Mouse (Mus musculus) adrenal gland, postnatal 14 days (tissue): Measurements from ENCODE around the gene Taz. TPM values are rescaled to one million over a fixed set of nuclear protein-coding genes. Genes with fewer than 3 reads are reported as not detected.
A peak's percentile ranks its signal among the peaks of the same experiment; 100 is the strongest.

Experiments used
- DNase-seq: peaks from one replicate; pipeline ENCODE4 v3.0.0; 2021; ENCODE audit warnings: mixed read lengths
- microRNA-seq, 2 experiments: library from miRNA; unstranded; fragments of <30 nt; microRNA quantifications; one replicate each; pipeline ENCODE4 v1.2.0; 2021
- total RNA-seq: library from RNA; stranded (reverse); gene quantifications from 2 replicates; pipeline ENCODE4 v1.2.3, GENCODE M21; 2021

Gene Taz
- total RNA-seq, 1 experiment from 2014 or later, result 61.6 TPM

DNA sequence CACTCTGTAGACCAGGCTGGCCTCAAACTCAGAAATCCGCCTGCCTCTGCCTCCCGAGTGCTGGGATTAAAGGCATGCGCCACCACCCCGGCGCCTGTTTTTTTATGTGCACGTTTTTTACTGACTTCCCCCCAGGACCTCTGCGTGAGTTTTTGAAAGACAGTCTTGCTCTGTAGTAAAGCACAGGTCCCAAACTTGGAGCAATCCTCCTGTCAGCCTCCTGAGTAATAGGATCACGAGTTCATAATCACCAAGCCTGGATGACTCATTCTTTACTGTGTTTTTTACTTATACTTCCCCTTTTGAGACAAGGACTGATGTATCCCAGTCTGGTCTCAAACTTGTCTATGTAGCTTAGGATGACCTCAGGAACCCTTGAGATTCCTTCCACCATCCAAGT is 3.8 kb upstream of the Taz start:
- no peak for DNase-seq

GRCm38 (mm10) chrX:74281041-74281731 is 526 bp upstream of the Taz start:
- DNase-seq, result no peak

GRCm38 (mm10) chrX:74282395-74283091 is 831 bp downstream of the Taz start:
- peak; percentile 91 for DNase-seq

DNA sequence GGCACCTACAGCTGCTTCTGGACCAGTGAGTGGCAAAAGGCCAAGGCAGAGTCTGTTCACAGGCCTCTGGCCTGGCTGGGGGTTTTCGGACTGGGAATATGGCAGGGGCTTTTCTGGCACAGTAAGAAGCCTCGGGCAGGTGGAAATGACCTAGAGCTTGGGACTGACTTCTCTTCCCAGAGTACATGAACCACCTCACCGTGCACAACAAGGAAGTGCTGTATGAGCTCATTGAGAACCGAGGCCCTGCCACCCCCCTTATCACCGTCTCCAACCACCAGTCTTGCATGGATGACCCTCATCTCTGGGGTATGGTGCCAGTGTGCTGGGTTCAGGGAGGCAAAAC is 1.4 kb downstream of the Taz start:
- no peak for DNase-seq

GRCm38 (mm10) chrX:74293431-74293830 is 11.7 kb downstream of the Taz start:
- DNase-seq, result no peak

- DNase-seq, result peak; percentile 95
These were observed 15.1 kb downstream of the Taz start, which contains the start of gene Atp6ap1 for GRCm38 (mm10) chrX:74296538-74297448. Gene Atp6ap1 (plus strand): TSS chrX:74297097.

DNA sequence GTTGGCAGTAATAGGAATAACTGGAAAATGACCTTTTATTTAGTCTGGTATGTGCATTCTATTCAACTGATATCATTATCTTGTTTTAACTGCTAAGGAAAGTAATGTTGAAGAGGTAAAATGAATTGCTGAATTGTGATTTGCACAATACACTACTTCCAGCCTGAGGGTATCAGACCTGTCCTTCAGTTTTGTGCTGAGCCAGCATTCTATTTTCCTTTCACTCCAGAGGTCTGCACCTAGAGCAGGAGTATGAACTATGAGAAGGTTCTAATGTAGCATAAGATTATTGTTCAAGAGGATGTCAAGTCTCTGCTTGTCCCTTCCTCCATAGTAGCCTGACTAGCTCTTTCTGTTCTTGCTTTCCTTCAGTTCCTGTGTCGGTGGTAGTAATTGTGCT is 16.6 kb downstream of the Taz start:
- DNase-seq, result no peak

- DNase-seq, result no peak
These were observed 18.0 kb downstream of the Taz start for GRCm38 (mm10) chrX:74299721-74300120.

- peak; percentile 83 for DNase-seq
These were observed 23.4 kb downstream of the Taz start, which contains the start of gene Gdi1 for GRCm38 (mm10) chrX:74304867-74305700. Gene Gdi1 (plus strand): TSS chrX:74304998.

GRCm38 (mm10) chrX:74312540-74313464 is 31.1 kb downstream of the Taz start, which contains the start of gene Fam50a:
Gene Fam50a (plus strand): TSS chrX:74313033.
- peak; percentile 93 for DNase-seq

DNA sequence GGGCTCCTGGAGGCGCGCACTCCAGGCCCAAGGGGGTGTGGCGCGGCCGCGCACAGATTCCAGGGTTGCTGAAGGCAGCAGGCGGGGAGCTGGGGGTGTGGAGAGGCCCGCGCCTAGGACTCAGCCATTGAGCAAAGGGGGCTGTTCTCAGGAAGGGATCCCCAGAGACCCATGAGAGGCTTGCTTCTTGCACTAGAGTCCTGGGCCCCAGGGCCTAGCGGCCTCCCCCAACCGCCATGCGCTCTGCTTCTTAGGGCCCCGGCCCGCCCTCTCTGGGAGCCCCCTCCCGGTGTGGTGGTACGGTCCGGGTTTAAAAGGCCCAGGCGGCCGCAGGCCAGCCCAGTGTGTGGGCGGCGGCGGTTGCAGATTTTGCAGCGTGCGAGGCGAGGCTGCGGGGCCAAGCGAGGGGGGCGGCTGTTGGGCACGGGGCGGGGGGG is 47.0 kb downstream of the Taz start, which contains the start of gene Plxna3:
Plxna3 (plus strand) TSS at position 342 of the 437 bp plus-strand sequence.
- DNase-seq, result peak; percentile 83

- no peak for DNase-seq
These were observed 47.5 kb downstream of the Taz start for GRCm38 (mm10) chrX:74329215-74329671.

DNA sequence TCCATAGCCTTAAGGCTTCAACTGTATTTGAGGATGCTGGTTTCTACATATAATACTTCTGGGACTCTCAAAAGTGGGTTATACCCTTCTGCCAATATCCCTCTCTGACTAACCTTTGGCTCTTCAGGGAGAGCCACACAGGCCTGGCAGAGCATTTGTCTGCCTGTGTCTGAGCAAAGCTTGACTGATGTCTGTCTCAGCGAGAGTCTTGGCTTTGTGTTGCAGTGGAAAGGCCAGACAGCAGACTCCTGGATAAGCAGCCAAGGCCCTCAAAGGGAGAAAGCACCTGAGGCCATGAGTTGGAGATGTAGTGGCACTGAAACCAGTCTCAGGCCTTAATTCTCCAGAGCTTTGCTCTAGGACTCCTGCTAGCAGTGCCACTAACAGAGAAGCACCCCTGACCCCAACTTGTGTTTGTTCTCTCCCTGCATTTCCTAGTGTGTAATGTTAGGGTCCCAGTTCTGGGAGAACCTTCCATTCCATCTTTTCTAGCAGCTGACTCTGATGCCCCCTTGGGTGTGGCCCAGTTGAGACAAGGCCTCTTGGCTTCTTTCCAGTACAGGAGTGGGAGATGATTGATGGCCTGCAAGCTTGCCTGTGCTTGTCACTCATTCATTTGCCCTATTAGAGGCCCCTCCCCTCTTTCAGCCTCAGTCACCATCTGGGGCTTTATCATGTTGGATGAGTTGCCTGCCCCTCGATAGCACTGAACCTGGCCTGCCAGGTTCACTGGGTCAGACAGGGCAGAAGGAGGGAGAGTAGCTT is 48.6 kb downstream of the Taz start:
- no peak for DNase-seq

Small RNAs within 50 kb of the gene (microRNA-seq; reads per million reads assigned to microRNA genes)
- gene Mir7091 (0 to 0.43 reads per million in 2 experiments), gene Mir7092 (0 to 0.38 reads per million in 2 experiments)

Other genes with a start within 250 kb of the Taz start
- gene Opn1mw, start 154.4 kb upstream of the Taz start, total RNA-seq, result not detected in 2 replicates
- 31.6 and 36.4 TPM in 2 replicates for gene Mecp2, start 146.5 kb upstream of the Taz start, total RNA-seq
- gene Tex28, start 114.1 kb upstream of the Taz start, total RNA-seq, result not detected in 2 replicates
- gene Tktl1, start 104.7 kb upstream of the Taz start, total RNA-seq, result not detected in 2 replicates
- gene Flna, start 32.1 kb upstream of the Taz start, total RNA-seq, result 138 and 176 TPM in 2 replicates
- gene Emd, start 27.2 kb upstream of the Taz start, total RNA-seq, result 56.8 and 67.7 TPM in 2 replicates
- gene Rpl10, start 11.1 kb upstream of the Taz start, total RNA-seq, result 289 and 296 TPM in 2 replicates
- 9.0 and 12.7 TPM in 2 replicates for gene Dnase1l1, start 425 bp downstream of the Taz start, total RNA-seq
- 150 and 155 TPM in 2 replicates for gene Atp6ap1, start 15.2 kb downstream of the Taz start, total RNA-seq
- 150 and 180 TPM in 2 replicates for gene Gdi1, start 23.1 kb downstream of the Taz start, total RNA-seq
- gene Fam50a, start 31.1 kb downstream of the Taz start, total RNA-seq, result 53.1 and 56.0 TPM in 2 replicates
- 7.7 and 9.0 TPM in 2 replicates for gene Plxna3, start 47.2 kb downstream of the Taz start, total RNA-seq
- 54.2 and 55.1 TPM in 2 replicates for gene Lage3, start 71.7 kb downstream of the Taz start, total RNA-seq
- 49.6 and 51.5 TPM in 2 replicates for gene Ubl4a, start 91.3 kb downstream of the Taz start, total RNA-seq
- gene Slc10a3, start 91.4 kb downstream of the Taz start, total RNA-seq, result 18.9 and 21.5 TPM in 2 replicates
- gene Fam3a, start 111.4 kb downstream of the Taz start, total RNA-seq, result 26.6 and 29.7 TPM in 2 replicates
- 56.3 and 56.5 TPM in 2 replicates for gene Ikbkg, start 111.4 kb downstream of the Taz start, total RNA-seq
- gene G6pdx, start 147.3 kb downstream of the Taz start, total RNA-seq, result 105 and 114 TPM in 2 replicates
- not detected in 2 replicates for gene Gm6880, start 199.5 kb downstream of the Taz start, total RNA-seq